Comparison of ENCODE assay signal across 29 mouse cellular contexts in genomic region chr15:19094061-19094810, GRCm38 (mm10).
DNase-seq lines count a peak whose midpoint lies in the region; ATAC-seq and TF ChIP-seq lines count a peak whose summit lies in the region.
"Had no signal": no experiment of that assay in that cellular context is flagged by ENCODE, and none has a peak within 500 bp of the region (broad histone marks: within the 10 kb centered on the region; RNA-seq: fewer than 3 reads in every experiment).

No protein-coding gene starts in this region.

- TF ChIP-seq CTCF in thymus, adult 2 months (IDR thresholded peaks at IDR 0.05; ENCODE audit: borderline replicate concordance, control insufficient read depth, extremely low read depth, insufficient read depth, low read length, poor library complexity), result no peak

- TF ChIP-seq POLR2A in thymus, adult 2 months (IDR thresholded peaks at IDR 0.05; ENCODE audit: control insufficient read depth, extremely low read depth, insufficient read depth, low read length, poor library complexity), result no peak

- H3K27ac ChIP-seq in forebrain, embryonic 10.5 days, result no peak overlapping the region
- H3K27ac ChIP-seq in thymus, adult 2 months (ENCODE audit: control insufficient read depth, insufficient read depth, low read length), result no peak overlapping the region
- H3K27ac ChIP-seq: embryonic facial prominence, embryonic 10.5 days; embryonic facial prominence, embryonic 15.5 days; forebrain, embryonic 13.5 days; heart, embryonic 13.5 days; hindbrain, embryonic 14.5 days; limb, embryonic 12.5 days; liver, embryonic 15.5 days; stomach, embryonic 15.5 days had no signal

- peaks cover 3% of the 10 kb centered on the region; the same call in 1 of the 2 replicates for H3K9me3 ChIP-seq in forebrain, embryonic 10.5 days
- H3K9me3 ChIP-seq: embryonic facial prominence, embryonic 15.5 days; forebrain, embryonic 13.5 days; G1E; heart, embryonic 13.5 days; limb, embryonic 12.5 days; liver, embryonic 15.5 days; stomach, embryonic 15.5 days had no signal

- no peaks in the 10 kb centered on the region for H3K27me3 ChIP-seq in forebrain, embryonic 10.5 days (ENCODE audit: poor library complexity, severe bottlenecking)
- H3K27me3 ChIP-seq in thymus, adult 2 months (ENCODE audit: control insufficient read depth, insufficient read depth, low read length), result no peaks in the 10 kb centered on the region
- H3K27me3 ChIP-seq: embryonic facial prominence, embryonic 15.5 days; forebrain, embryonic 13.5 days; heart, embryonic 13.5 days; limb, embryonic 12.5 days; liver, embryonic 15.5 days; Patski; stomach, embryonic 15.5 days had no signal

- no peak overlapping the region for H3K4me3 ChIP-seq in forebrain, embryonic 10.5 days
- no peak overlapping the region for H3K4me3 ChIP-seq in thymus, adult 2 months (ENCODE audit: control insufficient read depth, insufficient read depth, low read length)
- H3K4me3 ChIP-seq: embryonic facial prominence, embryonic 10.5 days; embryonic facial prominence, embryonic 15.5 days; forebrain, embryonic 13.5 days; heart, embryonic 13.5 days; limb, embryonic 12.5 days; liver, embryonic 15.5 days; stomach, embryonic 15.5 days had no signal

- H3K36me3 ChIP-seq in forebrain, embryonic 10.5 days (replicated peaks), result no peaks in the 10 kb centered on the region
- no peaks in the 10 kb centered on the region for H3K36me3 ChIP-seq in thymus, adult 2 months (ENCODE audit: control insufficient read depth, insufficient read depth, low read length)
- H3K36me3 ChIP-seq: embryonic facial prominence, embryonic 10.5 days; embryonic facial prominence, embryonic 15.5 days; G1E; heart, embryonic 13.5 days; limb, embryonic 12.5 days; liver, embryonic 15.5 days; stomach, embryonic 15.5 days had no signal

- WGBS in forebrain, embryonic 10.5 days, result 82% methylated on average over 9 of the region's 9 CpGs
- 82% methylated on average over 9 of the region's 9 CpGs for WGBS in thymus, adult 2 months

- peak; percentile 99 for ATAC-seq in frontal cortex, adult (ENCODE audit: low TSS enrichment)
- ATAC-seq: forebrain, embryonic 13.5 days; Patski had no signal

- no peak for DNase-seq in frontal cortex, postnatal 14 days (ENCODE audit: low spot score in 2 of 2)
- peak; percentile 81 for DNase-seq in right cerebral cortex, adult 18-20 months
- no peak for DNase-seq in right cerebral cortex, postnatal 10 days (ENCODE audit: low spot score in 2 of 2)
- DNase-seq in left cerebral cortex, adult 9 months (ENCODE audit: low spot score in 2 of 2), result peak; percentile 58 to 62
- DNase-seq in telencephalon, adult 2 months (ENCODE audit: low read depth, low spot score), result peak; percentile 86
- DNase-seq in forebrain, embryonic 10.5 days (ENCODE audit: extremely low spot score, low spot score), result no peak
- DNase-seq in thymus, adult 2 months, result no peak
- DNase-seq: adrenal gland, postnatal 25 days; cerebellum, adult 2 months; cerebellum, postnatal 14 days; gastrocnemius, postnatal 10 days; heart, postnatal 10 days; kidney, adult 11 months; kidney, postnatal 25 days; lung, embryonic 14.5 days; lung, postnatal 14 days; midbrain, embryonic 14.5 days; thymus, postnatal 36 days had no signal

- no peaks in the 10 kb centered on the region for H3K4me1 ChIP-seq in forebrain, embryonic 10.5 days
- no peaks in the 10 kb centered on the region for H3K4me1 ChIP-seq in thymus, adult 2 months (replicated peaks; ENCODE audit: control insufficient read depth, insufficient read depth, low read length)
- H3K4me1 ChIP-seq: embryonic facial prominence, embryonic 10.5 days; embryonic facial prominence, embryonic 15.5 days; forebrain, embryonic 13.5 days; heart, embryonic 13.5 days; limb, embryonic 12.5 days; liver, embryonic 15.5 days; stomach, embryonic 15.5 days had no signal

Comparison
In these comparisons a context has a peak if more than half of its experiments do, and no peak if none do; other contexts are left out.
1. DNase-seq: peak in right cerebral cortex, adult 18-20 months (single experiment), left cerebral cortex, adult 9 months (2 of 2) and telencephalon, adult 2 months (single experiment); none in frontal cortex, postnatal 14 days (0 of 2), right cerebral cortex, postnatal 10 days (0 of 2), forebrain, embryonic 10.5 days (single experiment) and thymus, adult 2 months (single experiment).